Mouse (Mus musculus): ENCODE data around the gene Pde4d. TPM values are rescaled to one million over a fixed set of nuclear protein-coding genes. Genes with fewer than 3 reads are reported as not detected.

Pde4d gene
- polyA plus RNA-seq, 1 experiment from 2014 or later, result 19.1 TPM

- Histone ChIP-seq H3K27ac (replicated peaks) (no peak overlapping the region), H3K4me3 (replicated peaks) (no peak overlapping the region), H3K9me3 (replicated peaks) (no peaks in the 10 kb centered on the region), H3K4me1 (no peaks in the 10 kb centered on the region), H3K4me2 (replicated peaks) (no peak overlapping the region), H3K27me3 (no peaks in the 10 kb centered on the region), H3K36me3 (no peaks in the 10 kb centered on the region), H3K9ac (no peak overlapping the region)
- 91% methylated on average over 2 of the region's 2 CpGs for WGBS
- ATAC-seq (ENCODE audit: insufficient number of reproducible peaks, low FRiP score, low TSS enrichment, low read depth), result no peak
Observed at GRCm38 (mm10) chr13:109842982-109843381, 1393.2 kb downstream of the Pde4d start.

DNA sequence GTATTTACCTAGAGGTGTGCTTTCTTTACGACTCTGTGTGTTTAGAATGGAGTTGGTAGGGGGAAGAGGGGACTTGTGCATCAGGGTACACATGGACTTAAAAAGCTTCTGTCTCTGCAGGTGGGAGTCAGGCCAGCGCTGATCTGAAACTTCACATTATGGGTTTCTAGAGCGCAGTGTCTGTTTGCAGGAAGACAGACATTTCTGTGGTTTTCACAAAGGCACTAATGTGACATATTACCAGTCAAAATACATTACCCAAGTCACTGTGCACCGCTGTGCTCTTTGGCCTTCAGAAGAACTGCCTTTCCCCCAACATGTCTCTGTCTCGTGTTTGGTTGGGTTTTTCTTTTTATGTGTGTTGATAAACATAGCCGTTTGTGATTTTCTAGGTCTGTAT, 1395.1 kb downstream of the Pde4d start:
- WGBS, result 79% methylated on average over 6 of the region's 6 CpGs
- ATAC-seq (ENCODE audit: insufficient number of reproducible peaks, low FRiP score, low TSS enrichment, low read depth), result no peak

DNA sequence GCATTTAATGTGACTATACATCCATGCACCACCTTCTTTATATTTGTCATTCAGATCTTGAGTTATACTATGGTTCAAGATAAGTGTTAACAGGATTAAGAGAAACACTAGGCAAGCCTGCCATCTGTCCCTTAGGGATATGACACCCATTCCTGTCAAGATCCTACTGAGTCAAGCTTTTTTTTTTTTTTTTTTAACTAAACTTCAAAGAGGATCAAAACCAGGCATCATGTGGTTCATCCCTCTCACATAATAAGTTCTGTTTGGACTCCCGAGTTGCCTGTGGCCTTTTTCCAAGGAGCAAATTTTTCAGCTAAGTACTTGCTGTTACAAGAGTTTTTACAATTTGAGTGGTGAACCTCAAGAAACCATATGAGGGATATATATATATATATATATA, 1414.1 kb downstream of the Pde4d start:
- Histone ChIP-seq H3K27me3 (no peaks in the 10 kb centered on the region), H3K4me1 (no peaks in the 10 kb centered on the region), H3K36me3 (no peaks in the 10 kb centered on the region), H3K9ac (no peak overlapping the region), H3K4me3 (replicated peaks) (no peak overlapping the region), H3K27ac (replicated peaks) (no peak overlapping the region), H3K4me2 (replicated peaks) (no peak overlapping the region), H3K9me3 (replicated peaks) (no peaks in the 10 kb centered on the region)
- ATAC-seq (ENCODE audit: insufficient number of reproducible peaks, low FRiP score, low TSS enrichment, low read depth), result no peak
- 26% methylated on average over 1 of the region's 1 CpGs for WGBS

More for the DNA sequence above, 1395.1 kb downstream of the Pde4d start:
- H3K9ac ChIP-seq, result no peak overlapping the region
- H3K27me3 ChIP-seq, result no peaks in the 10 kb centered on the region
- no peaks in the 10 kb centered on the region for H3K9me3 ChIP-seq (replicated peaks)
- no peak overlapping the region for H3K4me2 ChIP-seq (replicated peaks)
- H3K36me3 ChIP-seq, result no peaks in the 10 kb centered on the region
- H3K4me1 ChIP-seq, result no peaks in the 10 kb centered on the region
- no peak overlapping the region for H3K4me3 ChIP-seq (replicated peaks)
- no peak overlapping the region for H3K27ac ChIP-seq (replicated peaks)

GRCm38 (mm10) chr13:109864311-109864710, 1414.6 kb downstream of the Pde4d start:
- H3K36me3 ChIP-seq, result no peaks in the 10 kb centered on the region
- no peaks in the 10 kb centered on the region for H3K27me3 ChIP-seq
- WGBS, result 78% methylated on average over 6 of the region's 6 CpGs
- no peak for ATAC-seq (ENCODE audit: insufficient number of reproducible peaks, low FRiP score, low TSS enrichment, low read depth)
- H3K9me3 ChIP-seq (replicated peaks), result no peaks in the 10 kb centered on the region
- no peak overlapping the region for H3K4me3 ChIP-seq (replicated peaks)
- H3K9ac ChIP-seq, result no peak overlapping the region
- H3K4me1 ChIP-seq, result no peaks in the 10 kb centered on the region
- H3K27ac ChIP-seq (replicated peaks), result no peak overlapping the region
- H3K4me2 ChIP-seq (replicated peaks), result no peak overlapping the region

DNA sequence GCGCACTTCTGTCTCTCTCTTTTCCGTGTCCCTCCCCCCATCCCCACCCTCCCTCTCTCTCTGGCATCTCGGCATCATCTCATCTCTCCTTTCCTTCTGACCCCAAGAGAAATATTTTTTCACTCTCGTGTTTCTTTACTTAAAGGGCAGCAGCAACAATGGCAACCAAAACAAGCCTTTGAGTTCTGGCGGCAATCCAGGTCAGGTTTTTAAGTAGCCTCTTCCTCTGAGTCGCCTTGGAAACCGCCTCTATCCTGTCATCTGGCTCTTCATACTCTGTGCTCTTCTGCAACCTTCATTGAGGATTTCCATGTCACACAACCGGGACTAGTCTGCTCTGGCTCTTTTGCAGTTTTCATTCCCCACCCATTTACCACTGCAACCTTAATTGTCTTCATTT, 1430.6 kb downstream of the Pde4d start:
- H3K9ac ChIP-seq, result no peak overlapping the region
- WGBS, result 46% methylated on average over 8 of the region's 8 CpGs
- H3K4me3 ChIP-seq (replicated peaks), result no peak overlapping the region
- H3K4me2 ChIP-seq (replicated peaks), result no peak overlapping the region
- no peaks in the 10 kb centered on the region for H3K27me3 ChIP-seq
- no peak for ATAC-seq (ENCODE audit: insufficient number of reproducible peaks, low FRiP score, low TSS enrichment, low read depth)
- no peaks in the 10 kb centered on the region for H3K9me3 ChIP-seq (replicated peaks)
- H3K27ac ChIP-seq (replicated peaks), result no peak overlapping the region
- no peaks in the 10 kb centered on the region for H3K36me3 ChIP-seq
- H3K4me1 ChIP-seq, result peaks cover 3% of the 10 kb centered on the region; the same call in 1 of the 2 replicates

DNA sequence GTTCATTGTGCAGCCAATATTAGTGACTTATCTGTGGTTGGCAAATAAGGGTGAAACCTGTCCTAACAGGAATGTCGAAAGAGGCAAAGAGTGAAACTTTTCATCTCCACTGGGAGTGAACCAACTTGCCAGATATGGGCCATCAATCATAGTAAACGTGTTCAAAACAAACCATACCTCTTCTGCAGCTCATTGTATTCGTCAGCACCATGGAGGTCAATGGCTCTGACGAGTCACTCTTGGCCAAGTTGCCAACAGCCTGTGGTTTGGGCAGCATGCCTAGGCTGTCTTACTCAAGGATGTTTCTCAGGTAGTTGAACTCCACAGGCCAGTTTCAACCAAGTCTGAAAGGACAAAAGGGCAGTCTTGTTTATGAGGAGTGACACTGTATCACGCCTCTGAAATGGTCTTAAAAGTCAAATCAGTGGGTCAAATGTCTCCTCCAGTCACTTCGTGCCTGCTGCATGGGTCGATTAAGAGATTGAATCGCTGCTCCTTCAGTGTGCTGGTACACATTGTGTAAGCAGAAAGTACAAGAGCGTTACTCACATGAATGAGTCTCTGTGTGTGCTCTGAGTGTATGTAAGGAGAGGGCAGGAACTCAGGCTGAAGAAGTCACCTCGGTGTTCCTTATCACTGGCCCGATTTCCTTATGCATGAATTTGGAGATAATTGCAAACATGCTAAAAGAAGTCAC, 1431.6 kb downstream of the Pde4d start:
- 73% methylated on average over 11 of the region's 11 CpGs for WGBS
- H3K36me3 ChIP-seq, result no peaks in the 10 kb centered on the region
- no peaks in the 10 kb centered on the region for H3K27me3 ChIP-seq
- no peaks in the 10 kb centered on the region for H3K9me3 ChIP-seq (replicated peaks)
- H3K4me1 ChIP-seq, result peaks cover 3% of the 10 kb centered on the region; the same call in 1 of the 2 replicates
- no peak overlapping the region for H3K27ac ChIP-seq (replicated peaks)
- H3K4me3 ChIP-seq (replicated peaks), result no peak overlapping the region
- no peak overlapping the region for H3K9ac ChIP-seq
- ATAC-seq (ENCODE audit: insufficient number of reproducible peaks, low FRiP score, low TSS enrichment, low read depth), result no peak
- no peak overlapping the region for H3K4me2 ChIP-seq (replicated peaks)

DNA sequence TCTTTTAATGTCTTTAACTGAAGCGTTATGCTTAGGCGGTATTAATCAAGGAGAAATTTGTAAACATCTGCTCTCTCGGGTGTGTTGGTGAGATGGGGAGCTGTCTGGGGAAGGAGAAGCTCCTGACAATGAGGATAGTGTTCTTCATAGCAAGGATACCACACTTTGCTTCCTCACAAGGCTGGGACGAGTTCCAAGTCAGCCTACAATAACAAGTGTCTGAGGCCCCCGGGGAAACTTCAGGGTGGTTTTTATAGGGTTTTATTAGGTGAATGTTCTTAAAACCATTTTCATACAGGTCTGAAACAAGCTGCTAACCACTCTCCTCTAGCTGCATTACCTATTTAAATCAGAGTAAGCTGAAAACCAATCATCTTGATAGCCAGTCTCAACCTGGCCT, 1433.9 kb downstream of the Pde4d start:
- ATAC-seq (ENCODE audit: insufficient number of reproducible peaks, low FRiP score, low TSS enrichment, low read depth), result no peak

DNA sequence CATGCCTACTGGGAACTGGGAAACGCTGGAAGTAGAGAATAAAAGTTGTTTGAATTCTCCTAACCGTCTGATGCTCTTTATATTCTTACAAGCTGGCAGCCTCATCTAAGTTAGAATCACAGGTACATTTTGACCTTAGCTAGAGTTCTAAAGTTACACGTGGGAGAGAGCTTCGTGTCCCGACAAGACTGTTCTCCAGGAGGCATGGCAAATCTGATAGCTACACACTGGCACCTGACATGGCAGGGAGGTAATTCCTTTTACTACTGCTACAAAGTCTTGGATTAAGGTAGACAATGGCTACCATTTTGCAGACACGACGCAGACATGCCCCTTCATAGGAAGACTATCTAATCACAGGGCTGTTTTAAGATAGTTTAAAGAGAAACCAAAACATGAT, 1435.1 kb downstream of the Pde4d start:
- Histone ChIP-seq H3K27me3 (no peaks in the 10 kb centered on the region), H3K4me1 (0 out of 2 replicates have a peak, but pooled peaks cover 3% of the 10 kb centered on the region), H3K9me3 (replicated peaks) (no peaks in the 10 kb centered on the region), H3K36me3 (no peaks in the 10 kb centered on the region), H3K27ac (replicated peaks) (no peak overlapping the region), H3K9ac (no peak overlapping the region), H3K4me3 (replicated peaks) (no peak overlapping the region), H3K4me2 (replicated peaks) (no peak overlapping the region)
- ATAC-seq (ENCODE audit: insufficient number of reproducible peaks, low FRiP score, low TSS enrichment, low read depth), result no peak
- WGBS, result 81% methylated on average over 7 of the region's 7 CpGs

More for the DNA sequence above, 1433.9 kb downstream of the Pde4d start:
- no peaks in the 10 kb centered on the region for H3K9me3 ChIP-seq (replicated peaks)
- H3K9ac ChIP-seq, result no peak overlapping the region
- WGBS, result 59% methylated on average over 5 of the region's 5 CpGs
- no peaks in the 10 kb centered on the region for H3K36me3 ChIP-seq
- H3K27ac ChIP-seq (replicated peaks), result no peak overlapping the region
- peaks cover 3% of the 10 kb centered on the region; the same call in 1 of the 2 replicates for H3K4me1 ChIP-seq
- H3K4me3 ChIP-seq (replicated peaks), result no peak overlapping the region
- H3K4me2 ChIP-seq (replicated peaks), result no peak overlapping the region
- H3K27me3 ChIP-seq, result no peaks in the 10 kb centered on the region

DNA sequence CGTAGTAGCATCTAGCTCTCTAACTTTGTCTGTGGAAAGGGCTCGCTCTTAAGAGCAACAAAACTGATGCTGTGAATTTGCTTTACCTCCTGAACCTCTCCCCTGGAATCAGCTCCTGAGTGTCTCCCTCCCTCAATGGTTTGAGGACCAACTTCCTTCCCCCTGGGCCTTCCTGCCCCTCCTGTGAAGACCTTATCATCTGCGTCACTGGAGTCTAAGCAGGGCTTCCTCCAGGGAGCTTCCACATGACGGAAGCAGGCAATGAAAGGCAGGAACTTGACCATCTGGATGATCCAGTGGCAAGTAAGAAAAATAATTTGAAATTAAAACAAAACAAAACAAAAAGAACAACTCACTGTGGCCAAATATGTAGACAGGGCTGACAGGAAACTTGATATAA, 1438.5 kb downstream of the Pde4d start:
- ATAC-seq (ENCODE audit: insufficient number of reproducible peaks, low FRiP score, low TSS enrichment, low read depth), result no peak
- no peak overlapping the region for H3K9ac ChIP-seq
- no peak overlapping the region for H3K4me3 ChIP-seq (replicated peaks)
- no peak overlapping the region for H3K27ac ChIP-seq (replicated peaks)
- no peaks in the 10 kb centered on the region for H3K4me1 ChIP-seq
- no peaks in the 10 kb centered on the region for H3K36me3 ChIP-seq
- H3K9me3 ChIP-seq (replicated peaks), result no peaks in the 10 kb centered on the region
- 77% methylated on average over 4 of the region's 4 CpGs for WGBS
- H3K4me2 ChIP-seq (replicated peaks), result no peak overlapping the region
- no peaks in the 10 kb centered on the region for H3K27me3 ChIP-seq

- WGBS, result 83% methylated on average over 6 of the region's 6 CpGs
- no peak for ATAC-seq (ENCODE audit: insufficient number of reproducible peaks, low FRiP score, low TSS enrichment, low read depth)
- H3K9ac ChIP-seq, result no peak overlapping the region
Observed at GRCm38 (mm10) chr13:109891194-109891909, 1441.6 kb downstream of the Pde4d start.

DNA sequence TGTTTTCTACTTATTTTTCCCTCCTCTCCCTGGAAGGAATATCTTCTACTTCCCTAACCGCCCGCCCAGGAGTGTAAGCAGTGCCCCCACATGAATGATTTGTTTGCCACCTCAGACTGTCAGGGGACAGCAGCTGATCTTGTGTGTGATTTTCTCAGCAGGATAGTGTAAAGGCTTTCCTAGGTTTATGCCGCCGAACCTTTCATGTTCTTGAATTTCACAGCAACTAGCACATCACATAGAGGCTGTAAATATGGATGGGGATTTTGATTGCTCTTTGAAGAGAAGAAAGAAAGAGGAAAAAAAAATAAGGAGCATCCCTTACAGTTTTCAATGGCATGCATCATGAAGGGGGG, 1442.1 kb downstream of the Pde4d start:
- Histone ChIP-seq H3K4me3 (replicated peaks) (no peak overlapping the region), H3K27ac (replicated peaks) (no peak overlapping the region), H3K36me3 (no peaks in the 10 kb centered on the region), H3K27me3 (no peaks in the 10 kb centered on the region), H3K4me2 (replicated peaks) (no peak overlapping the region), H3K9me3 (replicated peaks) (no peaks in the 10 kb centered on the region), H3K4me1 (no peaks in the 10 kb centered on the region), H3K9ac (no peak overlapping the region)
- WGBS, result 70% methylated on average over 4 of the region's 4 CpGs
- ATAC-seq (ENCODE audit: insufficient number of reproducible peaks, low FRiP score, low TSS enrichment, low read depth), result no peak

More at GRCm38 (mm10) chr13:109891194-109891909, 1441.6 kb downstream of the Pde4d start:
- H3K36me3 ChIP-seq, result no peaks in the 10 kb centered on the region
- no peak overlapping the region for H3K27ac ChIP-seq (replicated peaks)
- no peak overlapping the region for H3K4me2 ChIP-seq (replicated peaks)
- H3K4me3 ChIP-seq (replicated peaks), result no peak overlapping the region
- no peaks in the 10 kb centered on the region for H3K4me1 ChIP-seq
- no peaks in the 10 kb centered on the region for H3K9me3 ChIP-seq (replicated peaks)
- no peaks in the 10 kb centered on the region for H3K27me3 ChIP-seq

All from embryonic facial prominence, embryonic 15.5 days (tissue).